Mouse (Mus musculus): ENCODE results near the gene Cant1. TPM values are rescaled to one million over a fixed set of nuclear protein-coding genes. Genes with fewer than 3 reads are reported as not detected.

Cant1 gene
- polyA plus RNA-seq, 1 experiment from 2014 or later, result 30.9 TPM

- no peak overlapping the region for H3K27ac ChIP-seq (replicated peaks)
- no peak overlapping the region for H3K9ac ChIP-seq (replicated peaks)
- H3K4me2 ChIP-seq (replicated peaks), result peak overlapping the region; percentile 38
- no peaks in the 10 kb centered on the region for H3K36me3 ChIP-seq
- H3K27me3 ChIP-seq, result peaks cover 46% of the 10 kb centered on the region
- peak overlapping the region; percentile 14; the same call in 1 of the 2 replicates for H3K4me3 ChIP-seq
- H3K9me3 ChIP-seq, result no peaks in the 10 kb centered on the region
- ATAC-seq (ENCODE audit: low FRiP score, low read depth), result no peak
- WGBS, result 8% methylated on average over 11 of the region's 11 CpGs
- peaks cover 29% of the 10 kb centered on the region for H3K4me1 ChIP-seq
These were observed 9.6 kb upstream of the Cant1 start for GRCm38 (mm10) chr11:118428460-118428868.

- H3K4me2 ChIP-seq (replicated peaks), result peak within 1 kb of the TSS; percentile 38
- peaks cover 28% of the 10 kb centered on the region for H3K4me1 ChIP-seq
- no peak within 1 kb of the TSS for H3K9ac ChIP-seq (replicated peaks)
- ATAC-seq (ENCODE audit: low FRiP score, low read depth), result no peak
- peaks cover 46% of the 10 kb centered on the region for H3K27me3 ChIP-seq
- no peaks in the 10 kb centered on the region for H3K36me3 ChIP-seq
- WGBS, result 4% methylated on average over 8 of the region's 8 CpGs
- H3K9me3 ChIP-seq, result no peaks in the 10 kb centered on the region
- H3K27ac ChIP-seq (replicated peaks), result no peak within 1 kb of the TSS
- H3K4me3 ChIP-seq, result peak within 1 kb of the TSS; percentile 14; the same call in 1 of the 2 replicates
These were observed 9.1 kb upstream of the Cant1 start, which contains the start of gene C1qtnf1 for GRCm38 (mm10) chr11:118427986-118428385. Gene C1qtnf1 (plus strand): TSS chr11:118428203.

- H3K27ac ChIP-seq (replicated peaks), result no peak overlapping the region
These were observed 8.4 kb upstream of the Cant1 start for GRCm38 (mm10) chr11:118427266-118427779.

GRCm38 (mm10) chr11:118426765-118427164 lies 7.9 kb upstream of the Cant1 start:
- Histone ChIP-seq H3K4me3 (no peak overlapping the region), H3K9ac (replicated peaks) (no peak overlapping the region), H3K4me1 (peaks cover 29% of the 10 kb centered on the region), H3K9me3 (no peaks in the 10 kb centered on the region), H3K4me2 (replicated peaks) (no peak overlapping the region), H3K27ac (replicated peaks) (no peak overlapping the region), H3K27me3 (peaks cover 46% of the 10 kb centered on the region), H3K36me3 (no peaks in the 10 kb centered on the region)
- no peak for ATAC-seq (ENCODE audit: low FRiP score, low read depth)
- WGBS, result 72% methylated on average over 5 of the region's 5 CpGs

More at GRCm38 (mm10) chr11:118427266-118427779, 8.4 kb upstream of the Cant1 start:
- Histone ChIP-seq H3K4me3 (no peak overlapping the region), H3K9ac (replicated peaks) (no peak overlapping the region), H3K4me2 (replicated peaks) (no peak overlapping the region), H3K36me3 (no peaks in the 10 kb centered on the region), H3K27me3 (peaks cover 46% of the 10 kb centered on the region), H3K9me3 (no peaks in the 10 kb centered on the region), H3K4me1 (peaks cover 29% of the 10 kb centered on the region)
- 56% methylated on average over 3 of the region's 3 CpGs for WGBS
- no peak for ATAC-seq (ENCODE audit: low FRiP score, low read depth)

- H3K27me3 ChIP-seq, result peaks cover 41% of the 10 kb centered on the region
- no peak overlapping the region for H3K4me3 ChIP-seq
- H3K27ac ChIP-seq (replicated peaks), result no peak overlapping the region
- ATAC-seq (ENCODE audit: low FRiP score, low read depth), result no peak
- H3K9ac ChIP-seq (replicated peaks), result no peak overlapping the region
- no peaks in the 10 kb centered on the region for H3K36me3 ChIP-seq
- WGBS, result 68% methylated on average over 13 of the region's 13 CpGs
- H3K4me1 ChIP-seq, result peaks cover 31% of the 10 kb centered on the region
- H3K9me3 ChIP-seq, result no peaks in the 10 kb centered on the region
- H3K4me2 ChIP-seq (replicated peaks), result no peak overlapping the region
These were observed 5.9 kb upstream of the Cant1 start for GRCm38 (mm10) chr11:118424621-118425335.

- Histone ChIP-seq H3K4me2 (replicated peaks) (peak overlapping the region; percentile 27; the same call in 1 of the 2 replicates), H3K4me1 (peaks cover 31% of the 10 kb centered on the region), H3K4me3 (no peak overlapping the region), H3K36me3 (no peaks in the 10 kb centered on the region), H3K9me3 (no peaks in the 10 kb centered on the region), H3K27me3 (peaks cover 32% of the 10 kb centered on the region), H3K9ac (replicated peaks) (peak overlapping the region; percentile 32; the same call in 1 of the 2 replicates), H3K27ac (replicated peaks) (no peak overlapping the region)
- 8% methylated on average over 18 of the region's 18 CpGs for WGBS
- no peak for ATAC-seq (ENCODE audit: low FRiP score, low read depth)
These were observed 4.5 kb upstream of the Cant1 start for GRCm38 (mm10) chr11:118423266-118423971.

GRCm38 (mm10) chr11:118420261-118420660 lies 1.4 kb upstream of the Cant1 start:
- H3K27me3 ChIP-seq, result peaks cover 7% of the 10 kb centered on the region
- no peak overlapping the region for H3K9ac ChIP-seq (replicated peaks)
- H3K9me3 ChIP-seq, result no peaks in the 10 kb centered on the region
- H3K4me1 ChIP-seq, result peaks cover 41% of the 10 kb centered on the region
- H3K4me3 ChIP-seq, result no peak overlapping the region
- no peak overlapping the region for H3K4me2 ChIP-seq (replicated peaks)
- H3K36me3 ChIP-seq, result peaks cover 9% of the 10 kb centered on the region; the same call in 1 of the 2 replicates
- H3K27ac ChIP-seq (replicated peaks), result no peak overlapping the region
- 81% methylated on average over 7 of the region's 7 CpGs for WGBS
- no peak for ATAC-seq (ENCODE audit: low FRiP score, low read depth)

GRCm38 (mm10) chr11:118418442-118418833 lies 448 bp downstream of the Cant1 start:
- Histone ChIP-seq H3K36me3 (peaks cover 27% of the 10 kb centered on the region; the same call in 1 of the 2 replicates), H3K4me3 (peak overlapping the region; percentile 93), H3K27me3 (no peaks in the 10 kb centered on the region), H3K27ac (replicated peaks) (peak overlapping the region; percentile 54; the same call in 1 of the 2 replicates), H3K4me2 (replicated peaks) (peak overlapping the region; percentile 97), H3K9me3 (no peaks in the 10 kb centered on the region), H3K4me1 (peaks cover 31% of the 10 kb centered on the region), H3K9ac (replicated peaks) (peak overlapping the region; percentile 96)
- ATAC-seq (ENCODE audit: low FRiP score, low read depth), result peak; percentile 14; the same call in 1 of the 2 replicates
- WGBS, result 7% methylated on average over 12 of the region's 12 CpGs

- Histone ChIP-seq H3K4me1 (peaks cover 27% of the 10 kb centered on the region), H3K4me2 (replicated peaks) (peak overlapping the region; percentile 97), H3K9ac (replicated peaks) (no peak overlapping the region), H3K4me3 (no peak overlapping the region), H3K9me3 (no peaks in the 10 kb centered on the region), H3K27ac (replicated peaks) (no peak overlapping the region), H3K36me3 (peaks cover 28% of the 10 kb centered on the region; the same call in 1 of the 2 replicates), H3K27me3 (no peaks in the 10 kb centered on the region)
- no peak for ATAC-seq (ENCODE audit: low FRiP score, low read depth)
- 94% methylated on average over 9 of the region's 9 CpGs for WGBS
These were observed 1.4 kb downstream of the Cant1 start for GRCm38 (mm10) chr11:118417496-118417895.

GRCm38 (mm10) chr11:118416046-118416445 lies 2.8 kb downstream of the Cant1 start:
- Histone ChIP-seq H3K9me3 (no peaks in the 10 kb centered on the region), H3K27ac (replicated peaks) (no peak overlapping the region), H3K4me1 (peaks cover 27% of the 10 kb centered on the region), H3K9ac (replicated peaks) (no peak overlapping the region), H3K4me2 (replicated peaks) (no peak overlapping the region), H3K27me3 (no peaks in the 10 kb centered on the region), H3K36me3 (peaks cover 30% of the 10 kb centered on the region), H3K4me3 (no peak overlapping the region)
- WGBS, result 89% methylated on average over 7 of the region's 7 CpGs
- no peak for ATAC-seq (ENCODE audit: low FRiP score, low read depth)

GRCm38 (mm10) chr11:118415630-118416029 lies 3.3 kb downstream of the Cant1 start:
- Histone ChIP-seq H3K36me3 (peaks cover 35% of the 10 kb centered on the region), H3K9ac (replicated peaks) (no peak overlapping the region), H3K27me3 (no peaks in the 10 kb centered on the region), H3K9me3 (no peaks in the 10 kb centered on the region), H3K4me3 (no peak overlapping the region), H3K27ac (replicated peaks) (no peak overlapping the region), H3K4me1 (peaks cover 27% of the 10 kb centered on the region), H3K4me2 (replicated peaks) (no peak overlapping the region)
- no peak for ATAC-seq (ENCODE audit: low FRiP score, low read depth)
- WGBS, result 87% methylated on average over 6 of the region's 6 CpGs

- 91% methylated on average over 5 of the region's 5 CpGs for WGBS
- no peak for ATAC-seq (ENCODE audit: low FRiP score, low read depth)
- Histone ChIP-seq H3K9ac (replicated peaks) (no peak overlapping the region), H3K36me3 (peaks cover 43% of the 10 kb centered on the region), H3K4me3 (no peak overlapping the region), H3K27me3 (no peaks in the 10 kb centered on the region), H3K4me2 (replicated peaks) (no peak overlapping the region), H3K4me1 (peaks cover 20% of the 10 kb centered on the region), H3K27ac (replicated peaks) (no peak overlapping the region), H3K9me3 (no peaks in the 10 kb centered on the region)
These were observed 4.6 kb downstream of the Cant1 start for GRCm38 (mm10) chr11:118414270-118414669.

Measured in midbrain, embryonic 12.5 days (tissue).